Mouse (Mus musculus) layer of hippocampus, adult 8-10 months (tissue): ENCODE results near the gene Esp24. TPM values are rescaled to one million over a fixed set of nuclear protein-coding genes. Genes with fewer than 3 reads are reported as not detected.
"Not testable (repeated sequence)": the region's sequence is repeated elsewhere in the genome, so short reads cannot be mapped to it uniquely, and the experiment has no call there.

ENCODE experiments used
- DNase-seq, 2 experiments: peaks; one replicate each; pipeline ENCODE4 v3.0.0; 2022; ENCODE audit warnings: low spot score in 2 of 2
- total RNA-seq, 4 experiments: library from RNA; stranded (reverse); gene quantifications; 2 replicates each; pipeline ENCODE4 v1.2.4; 2022

Gene Esp24
- total RNA-seq: not detected

GRCm38 (mm10) chr17:39036395-39036794 lies at the start of gene Esp24:
Gene Esp24, plus strand, starts transcription at chr17:39036695.
- not testable (repeated sequence) for DNase-seq

GRCm38 (mm10) chr17:39009846-39010245 lies 26.6 kb upstream of the Esp24 start:
- DNase-seq: no peak

DNA sequence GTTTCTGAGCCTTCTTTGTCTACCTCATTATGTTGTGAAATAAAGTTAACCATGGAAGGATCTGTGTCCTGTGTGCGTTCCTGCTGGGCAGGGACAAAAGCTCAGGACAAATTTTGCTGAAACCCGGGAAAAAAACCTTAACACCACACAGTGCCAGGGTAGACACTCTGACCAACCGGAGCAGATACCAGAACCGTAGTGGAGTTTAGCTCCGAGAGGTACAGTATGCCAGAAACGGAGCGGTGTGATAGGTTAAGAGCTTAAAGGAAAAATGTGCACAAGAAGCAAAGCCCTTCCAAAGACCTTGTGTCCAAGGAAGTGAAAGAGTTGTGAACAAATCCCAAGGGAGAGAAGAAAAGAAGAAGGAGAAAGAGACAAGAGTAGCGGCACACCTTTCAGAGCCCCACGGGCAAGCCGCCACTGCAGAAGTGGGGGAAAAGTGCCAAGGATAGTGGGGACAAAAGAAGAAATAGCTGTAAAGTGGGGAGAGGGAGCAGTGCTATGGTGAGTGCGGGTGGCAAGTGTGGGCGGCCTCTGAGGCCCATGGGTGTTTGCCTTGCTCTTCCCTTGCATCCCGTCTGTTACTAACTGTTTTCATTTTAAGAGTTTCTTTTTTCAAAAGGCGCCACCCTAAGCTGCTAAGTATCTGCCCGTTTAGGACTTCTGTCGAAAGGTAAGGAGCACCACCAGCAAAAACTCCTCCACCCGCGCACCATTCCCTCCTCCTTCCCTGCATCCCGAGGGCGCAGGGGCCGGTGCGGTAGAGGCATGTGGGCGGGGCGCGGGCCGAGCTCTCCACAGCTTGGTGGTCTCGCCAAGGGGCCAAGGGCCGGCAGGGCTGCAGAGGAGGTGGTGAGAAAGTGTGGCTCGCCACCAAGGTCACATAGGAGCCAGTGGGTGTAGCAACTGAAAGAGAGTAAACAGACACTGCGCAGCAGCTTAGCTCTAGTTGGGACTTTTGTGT lies 25.5 kb upstream of the Esp24 start:
- DNase-seq: no peak

DNA sequence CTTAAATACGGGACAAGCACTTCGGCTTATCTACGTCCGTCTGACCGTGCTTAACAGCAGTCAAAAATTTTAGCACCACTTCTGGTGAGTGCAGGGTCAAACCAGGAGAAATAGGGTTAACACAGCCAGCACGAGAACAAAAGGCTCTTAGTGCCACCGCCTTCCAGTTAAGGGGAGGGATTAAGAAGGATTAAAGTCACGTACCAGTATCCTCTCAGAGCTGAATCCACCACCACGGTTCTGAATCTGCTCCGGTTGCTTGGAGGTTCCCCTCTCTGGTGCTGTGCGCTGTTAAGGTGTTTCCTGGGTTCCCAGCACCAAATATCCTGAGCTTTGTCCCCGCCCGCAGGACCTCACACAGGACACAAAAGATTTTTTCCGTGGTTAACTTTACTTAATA lies 19.3 kb upstream of the Esp24 start:
- DNase-seq: no peak

GRCm38 (mm10) chr17:39043241-39043640 lies 6.7 kb downstream of the Esp24 start, which contains the start of gene Gm21903:
Gene Gm21903, minus strand, starts transcription at chr17:39043341.
- no peak for DNase-seq

DNA sequence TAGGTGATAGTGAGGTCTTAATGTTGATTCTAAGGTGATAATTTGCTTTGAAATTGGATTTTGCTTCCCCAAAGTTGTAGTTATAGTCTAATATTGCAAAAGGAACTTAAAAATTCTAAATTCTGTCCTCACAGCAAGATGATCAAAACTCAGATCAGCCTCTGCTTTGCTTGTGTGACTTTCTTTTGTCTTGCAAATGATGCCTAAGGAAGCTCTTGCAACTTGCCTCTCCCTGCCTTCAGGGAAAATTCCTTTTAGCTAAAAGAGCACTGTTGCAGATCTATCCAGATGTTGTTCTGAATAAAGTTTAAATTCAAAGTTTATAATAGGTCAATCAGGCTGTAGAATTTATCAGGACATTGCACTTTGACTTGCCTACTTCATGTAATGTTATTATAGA lies 27.1 kb downstream of the Esp24 start:
- DNase-seq: no peak

- no peak for DNase-seq
These were observed 40.4 kb downstream of the Esp24 start, which contains the start of gene Esp23 for GRCm38 (mm10) chr17:39076937-39077336. Gene Esp23, minus strand, starts transcription at chr17:39077037.

Other genes with a start within 250 kb of the Esp24 start
- not detected for gene Gm21903, start 6.6 kb downstream of the Esp24 start, total RNA-seq
- not detected for gene Esp23, start 40.3 kb downstream of the Esp24 start, total RNA-seq
- gene Esp22, start 58.6 kb downstream of the Esp24 start, total RNA-seq: not detected